Mouse (Mus musculus): ENCODE results near the gene Tpm4. TPM values are rescaled to one million over a fixed set of nuclear protein-coding genes. Genes with fewer than 3 reads are reported as not detected.

The Tpm4 gene
- total RNA-seq, 2 experiments from 2014 or later, result 205 to 209 TPM

DNA sequence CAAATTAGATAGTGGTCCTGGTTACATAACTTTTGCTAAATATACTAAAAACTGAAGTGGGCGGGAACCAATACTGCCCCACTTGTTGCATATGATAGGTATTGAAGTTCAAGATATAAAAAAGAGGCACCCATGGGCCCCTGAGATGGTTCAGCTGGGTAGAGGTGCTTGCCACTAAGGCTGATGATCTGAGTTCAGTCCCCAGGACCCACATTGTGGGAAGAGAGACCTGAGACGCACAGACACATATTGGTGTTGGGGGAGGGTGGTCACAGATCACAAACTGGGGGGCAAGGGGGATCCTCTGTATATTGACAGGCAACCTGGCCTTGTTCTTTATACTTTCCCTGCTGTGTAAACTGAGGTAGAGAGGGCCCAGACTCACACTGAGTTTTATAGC, 2.7 kb downstream of the Tpm4 start:
- DNase-seq (ENCODE audit: low spot score in 2 of 2), result no peak

DNA sequence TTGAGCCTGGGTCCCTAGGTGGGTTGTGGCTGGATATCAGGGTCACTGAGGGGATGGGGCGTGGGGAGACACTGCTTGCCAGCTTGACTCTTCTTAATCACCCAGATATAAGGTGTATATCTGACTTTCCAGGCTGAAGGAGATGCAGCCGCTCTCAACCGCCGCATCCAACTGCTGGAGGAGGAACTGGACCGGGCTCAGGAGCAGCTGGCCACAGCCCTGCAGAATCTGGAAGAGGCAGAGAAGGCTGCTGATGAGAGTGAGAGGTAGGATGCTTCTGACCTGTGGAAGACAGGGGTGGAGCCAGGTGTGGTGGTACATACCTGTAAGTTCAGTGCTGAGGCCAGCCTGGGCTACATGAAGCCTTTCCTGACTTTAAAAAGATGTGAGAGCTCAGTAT, 3.7 kb downstream of the Tpm4 start:
- no peak for DNase-seq (ENCODE audit: low spot score in 2 of 2)

DNA sequence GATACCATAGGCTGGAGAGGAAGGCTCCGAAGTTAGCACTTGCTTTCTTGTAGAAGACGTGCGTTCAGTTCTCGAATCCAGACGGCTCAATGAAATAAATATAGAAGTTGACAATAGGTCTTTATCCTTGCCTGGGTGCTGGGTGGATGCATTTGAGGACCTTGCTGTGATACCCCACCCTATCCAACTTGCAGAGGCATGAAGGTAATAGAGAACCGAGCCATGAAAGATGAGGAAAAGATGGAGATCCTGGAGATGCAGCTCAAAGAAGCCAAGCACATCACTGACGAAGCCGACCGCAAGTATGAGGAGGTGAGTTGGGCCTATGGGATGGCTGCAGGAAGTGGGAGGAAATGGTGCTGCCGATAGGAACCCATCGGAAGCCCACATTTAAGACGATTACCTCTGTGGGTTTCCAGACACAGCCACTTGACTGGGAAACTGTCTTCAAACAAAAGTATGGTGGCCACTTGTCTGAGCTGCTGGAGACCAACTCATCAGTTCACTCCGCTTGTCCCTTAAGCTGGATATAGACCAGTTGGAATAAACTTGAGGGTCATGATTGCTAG, 8.6 kb downstream of the Tpm4 start:
- no peak for DNase-seq (ENCODE audit: low spot score in 2 of 2)

DNA sequence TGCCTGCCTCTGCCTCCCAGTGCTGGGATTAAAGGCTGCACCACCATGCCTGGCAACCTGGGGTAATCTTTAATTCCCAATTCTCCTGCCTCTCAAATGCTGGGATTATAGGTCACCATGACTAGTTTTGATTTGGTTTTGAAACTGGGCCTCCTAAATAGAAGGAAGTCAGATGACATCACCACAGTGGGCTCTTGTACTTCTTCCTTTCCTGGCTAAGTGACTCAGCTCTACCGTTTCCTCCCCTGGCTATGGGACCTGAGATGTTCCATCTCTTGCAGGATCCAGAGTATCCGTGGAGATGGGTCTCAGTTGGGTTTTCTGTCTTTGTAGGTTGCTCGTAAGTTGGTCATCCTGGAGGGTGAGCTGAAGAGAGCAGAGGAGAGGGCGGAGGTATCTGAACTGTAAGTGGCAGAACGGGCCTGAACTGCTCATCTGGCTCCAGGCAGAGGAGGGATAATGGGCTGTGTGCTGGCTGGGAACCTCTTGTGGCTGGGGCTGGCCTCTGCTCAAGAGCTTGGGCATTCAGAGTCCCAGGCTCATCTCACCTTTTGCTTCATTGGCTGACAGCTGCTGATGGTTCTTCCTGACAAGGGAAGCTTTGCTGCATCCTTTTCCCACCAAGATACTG, 9.7 kb downstream of the Tpm4 start:
- DNase-seq (ENCODE audit: low spot score in 2 of 2), result no peak

DNA sequence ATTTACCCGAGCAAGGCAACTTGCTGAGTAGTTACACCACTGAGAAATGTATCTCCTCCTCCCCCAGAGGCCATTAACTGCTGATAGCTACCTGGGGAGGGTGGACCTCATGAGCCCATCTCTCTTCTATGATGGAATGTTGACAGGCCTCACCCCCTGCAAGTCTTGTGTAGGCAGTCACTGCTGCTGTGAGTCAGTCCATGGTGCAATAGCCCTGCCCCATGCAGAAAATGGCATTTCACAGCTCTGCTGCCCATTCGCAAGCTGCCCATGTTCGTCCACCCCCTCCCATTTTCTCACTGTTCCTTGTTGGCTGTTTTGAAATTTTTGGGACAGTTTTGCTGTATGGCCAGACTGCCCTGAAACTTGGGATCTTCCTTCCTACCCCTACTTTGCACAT, 10.7 kb downstream of the Tpm4 start:
- DNase-seq (ENCODE audit: low spot score in 2 of 2), result no peak

DNA sequence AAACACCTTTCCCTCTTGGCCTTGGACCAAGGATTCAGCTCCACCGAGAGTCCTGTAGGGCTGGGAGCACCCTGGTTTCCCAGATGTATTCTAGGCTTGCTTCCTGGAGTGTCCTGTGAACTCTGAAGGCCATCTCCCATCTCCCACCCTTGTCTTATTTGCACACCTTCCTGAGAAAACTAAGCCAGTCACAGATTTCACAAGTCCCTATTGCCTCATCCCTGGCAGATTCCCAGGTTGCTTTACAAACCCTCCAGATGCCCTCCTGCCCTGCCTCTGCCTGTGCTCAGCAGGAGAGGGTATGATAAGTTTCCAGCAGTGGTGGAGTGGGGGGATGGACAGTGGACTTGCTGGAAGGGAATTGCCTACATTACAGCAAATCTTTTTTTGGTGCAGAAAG, 11.3 kb downstream of the Tpm4 start:
- DNase-seq (ENCODE audit: low spot score in 2 of 2), result no peak

DNA sequence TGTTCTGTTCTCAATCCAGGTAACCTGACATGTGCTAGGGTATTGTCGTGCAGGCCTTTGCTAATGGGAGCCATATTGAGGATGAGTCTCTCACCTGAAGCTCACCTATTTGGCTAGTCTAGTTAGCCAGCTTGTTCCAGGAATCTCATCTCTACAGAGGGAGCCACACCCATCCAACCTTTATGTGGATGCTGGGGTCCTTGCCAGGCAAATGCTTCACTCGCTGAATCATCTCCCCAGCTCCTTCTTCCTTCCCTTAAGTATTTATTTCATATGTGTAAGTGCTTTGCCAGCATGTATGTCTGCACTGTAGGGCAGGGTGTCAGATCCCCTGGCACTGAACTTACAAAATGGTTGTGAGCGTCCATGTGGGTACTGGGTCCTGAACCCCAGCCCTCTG, 11.8 kb downstream of the Tpm4 start:
- no peak for DNase-seq (ENCODE audit: low spot score in 2 of 2)

DNA sequence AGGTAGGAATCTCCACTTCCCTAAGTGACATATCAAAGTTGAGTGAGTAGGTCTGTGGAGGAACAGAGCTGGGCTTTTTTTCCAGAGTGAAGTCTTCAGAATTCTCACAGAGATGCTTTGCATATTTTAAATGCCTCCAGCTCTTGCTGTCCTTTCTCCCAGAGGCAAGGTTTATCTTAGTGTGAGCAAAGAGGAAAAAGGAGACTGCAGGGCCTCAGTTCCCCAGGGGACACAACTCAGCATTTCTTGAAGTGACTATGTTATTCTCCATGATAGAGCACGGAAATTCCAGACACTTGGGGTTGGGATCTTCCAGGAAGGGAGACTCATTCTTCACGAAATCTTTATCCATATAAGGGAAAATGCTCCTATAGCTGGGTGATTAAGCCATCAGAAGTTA, 12.5 kb downstream of the Tpm4 start:
- DNase-seq (ENCODE audit: low spot score in 2 of 2), result no peak

DNA sequence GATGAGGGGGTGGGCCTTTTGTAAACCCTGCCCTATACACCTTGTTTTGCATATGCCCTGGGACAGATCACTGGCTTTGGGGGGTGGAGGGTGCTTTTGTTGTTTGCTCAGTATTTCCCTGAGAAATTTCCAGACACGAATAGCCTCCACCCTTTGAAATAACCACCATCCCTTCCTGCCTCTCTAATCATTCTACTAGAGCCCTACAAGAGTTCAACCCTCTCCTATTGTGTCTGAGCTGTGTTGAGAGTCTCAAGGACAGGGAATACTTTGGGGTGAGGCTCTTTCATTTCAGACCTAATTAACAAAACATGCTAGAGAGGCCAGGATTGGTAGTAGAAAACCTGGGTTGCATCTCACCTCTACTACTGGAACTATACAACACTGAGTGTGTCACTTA, 14.3 kb downstream of the Tpm4 start:
- no peak for DNase-seq (ENCODE audit: low spot score in 2 of 2)

DNA sequence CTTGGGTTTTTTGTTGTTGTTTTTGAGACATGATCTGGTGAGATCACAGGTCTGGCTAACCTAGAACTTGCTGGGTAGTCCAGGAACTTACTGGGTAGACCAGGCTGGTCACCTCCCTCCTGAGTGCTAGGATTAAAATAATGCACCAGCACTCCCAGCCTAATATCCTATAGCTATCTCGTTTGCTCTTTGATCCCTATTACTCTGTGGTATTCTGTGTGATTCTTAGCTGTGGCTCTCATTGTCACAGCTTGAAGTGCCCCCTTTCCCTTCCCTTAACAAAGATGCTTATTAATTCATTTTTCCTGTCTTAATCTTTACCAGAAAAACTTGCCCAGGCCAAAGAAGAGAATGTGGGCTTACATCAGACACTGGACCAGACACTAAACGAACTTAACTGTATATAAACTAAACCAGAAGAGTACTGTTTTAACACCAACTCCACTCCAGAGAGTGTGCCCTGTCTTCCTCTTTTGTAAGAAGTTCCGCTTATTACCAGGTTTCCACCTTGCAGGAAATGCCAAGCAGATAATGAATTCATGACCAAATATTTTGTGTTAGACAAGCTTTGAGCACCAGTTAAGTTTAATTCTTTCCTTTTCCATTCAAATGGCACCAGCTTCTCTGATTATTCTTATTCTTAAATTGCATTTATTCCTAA, 16.8 kb downstream of the Tpm4 start:
- DNase-seq (ENCODE audit: low spot score in 2 of 2), result no peak

DNA sequence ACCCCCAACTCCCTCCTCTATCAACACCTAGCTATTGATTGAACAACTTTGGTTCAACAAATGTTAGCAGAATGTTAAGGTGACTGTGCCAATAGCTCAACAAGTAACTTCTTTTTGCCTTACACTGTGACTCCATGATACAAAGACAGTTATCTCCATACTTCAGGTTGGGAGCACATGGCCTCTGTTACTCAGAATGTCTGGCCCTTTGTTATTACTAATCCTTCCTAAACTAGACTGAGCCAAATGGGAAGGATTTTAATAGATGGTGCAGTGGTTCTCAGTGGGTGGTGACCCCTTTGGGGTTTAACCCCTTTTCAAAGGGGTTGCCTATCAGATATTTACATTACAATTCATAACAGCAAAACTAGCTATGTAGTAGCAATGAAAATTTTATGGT, 18.6 kb downstream of the Tpm4 start:
- no peak for DNase-seq (ENCODE audit: low spot score in 2 of 2)

DNA sequence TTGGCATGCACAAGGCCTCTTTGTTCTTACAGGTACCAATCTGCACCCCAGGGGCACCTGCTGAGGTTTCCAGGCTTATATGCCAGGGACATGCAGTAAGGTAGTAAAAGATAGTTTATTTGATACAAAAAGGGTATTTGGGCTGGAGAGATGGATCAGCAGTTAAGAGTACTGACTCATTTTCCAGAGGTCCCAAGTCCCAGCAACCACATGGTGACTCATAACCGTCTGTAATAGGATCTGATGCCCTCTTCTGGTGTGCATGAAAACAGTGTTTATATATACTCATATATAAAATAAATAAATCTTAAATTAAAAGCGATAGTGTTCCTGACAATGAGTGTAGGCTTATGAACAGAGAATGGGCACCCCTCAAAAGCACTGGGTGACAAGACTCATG, 23.3 kb downstream of the Tpm4 start:
- no peak for DNase-seq (ENCODE audit: low spot score in 2 of 2)

DNA sequence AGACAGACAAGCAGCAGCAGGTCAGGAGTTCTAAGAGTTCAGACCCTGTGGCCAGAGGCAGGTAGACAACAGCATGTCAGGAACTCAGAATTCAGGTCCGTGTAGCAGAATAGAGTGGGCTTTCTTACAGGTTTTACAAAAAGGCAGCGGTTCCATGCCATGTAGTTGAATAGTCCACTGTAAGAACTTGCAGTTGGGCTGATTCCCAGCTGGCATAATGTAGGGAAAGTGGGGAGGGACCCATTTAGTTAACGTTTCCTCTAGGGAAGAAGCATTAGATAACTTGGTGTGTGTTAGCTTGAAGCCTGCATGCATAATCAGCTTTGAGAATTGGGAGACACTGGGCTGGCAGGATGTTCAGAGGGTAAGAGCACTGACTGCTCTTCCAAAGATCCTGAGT, 24.0 kb downstream of the Tpm4 start:
- DNase-seq (ENCODE audit: low spot score in 2 of 2), result no peak

DNA sequence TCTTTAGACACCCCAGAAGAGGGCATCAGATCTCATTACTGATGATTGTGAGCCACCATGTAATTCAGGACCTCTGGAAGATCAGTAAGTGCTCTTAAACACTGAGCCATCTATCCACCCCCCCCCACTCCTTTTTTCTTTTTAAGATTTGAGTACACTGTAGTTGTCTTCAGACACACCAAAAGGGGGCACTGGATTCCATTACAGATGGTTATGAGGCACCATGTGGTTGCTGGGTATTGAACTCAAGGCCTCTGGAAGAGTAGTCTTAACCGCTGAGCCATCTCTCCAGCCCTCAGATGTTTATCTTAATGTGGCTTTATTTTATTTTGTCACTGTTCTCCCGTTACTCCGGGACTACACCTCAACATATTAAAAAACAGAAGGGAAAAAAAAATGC, 25.2 kb downstream of the Tpm4 start:
- DNase-seq (ENCODE audit: low spot score in 2 of 2), result no peak

DNA sequence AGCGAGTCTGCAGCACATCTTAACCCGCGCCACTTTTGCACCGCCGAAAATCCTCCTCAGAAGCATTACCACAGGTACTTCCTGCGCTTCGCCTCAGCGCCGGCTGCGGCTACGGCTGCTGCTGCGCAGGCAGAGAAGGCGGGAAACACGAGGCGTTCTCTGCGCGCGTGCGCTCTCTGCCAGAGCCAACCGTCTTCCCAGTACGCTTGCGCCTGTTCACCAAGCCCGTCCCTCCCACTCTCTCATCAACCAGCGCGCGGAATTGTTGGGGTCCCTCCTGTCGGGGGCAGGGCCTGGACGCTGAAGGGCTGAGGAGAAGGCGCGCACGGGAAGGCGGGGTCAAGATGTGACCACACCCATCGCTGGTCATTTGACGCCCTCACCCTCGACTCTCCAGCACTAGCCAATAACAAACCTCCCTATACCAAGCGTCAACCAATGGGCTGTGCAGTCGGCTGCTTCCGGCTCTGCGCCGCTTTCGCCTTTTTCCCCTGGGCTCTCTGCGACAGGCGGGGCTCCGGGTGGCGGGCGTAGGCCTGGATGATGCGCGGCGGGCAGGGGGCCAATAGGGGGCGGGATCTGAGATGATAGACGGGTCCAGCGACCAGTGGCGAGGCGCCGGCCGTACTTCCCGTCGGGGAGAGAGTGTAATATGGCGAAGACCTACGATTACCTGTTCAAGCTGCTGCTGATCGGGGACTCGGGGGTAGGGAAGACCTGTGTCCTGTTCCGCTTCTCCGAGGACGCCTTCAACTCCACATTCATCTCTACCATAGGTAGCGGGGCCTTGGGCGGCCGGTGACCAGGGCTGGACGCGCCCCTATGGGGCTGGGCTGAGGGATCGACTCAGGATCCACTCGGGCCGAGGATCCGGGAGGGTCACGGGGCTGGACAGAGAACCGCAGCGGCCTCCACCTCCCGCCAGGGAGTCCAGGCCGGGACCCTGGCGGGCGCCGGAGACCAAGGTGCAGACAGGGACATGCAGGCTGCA, 26.2 kb downstream of the Tpm4 start, which contains the start of gene Rab8a:
Gene Rab8a, plus strand, starts transcription at position 494 of the 991 bp plus-strand sequence.
- peak; percentile 99 to 100 for DNase-seq (ENCODE audit: low spot score in 2 of 2)

DNA sequence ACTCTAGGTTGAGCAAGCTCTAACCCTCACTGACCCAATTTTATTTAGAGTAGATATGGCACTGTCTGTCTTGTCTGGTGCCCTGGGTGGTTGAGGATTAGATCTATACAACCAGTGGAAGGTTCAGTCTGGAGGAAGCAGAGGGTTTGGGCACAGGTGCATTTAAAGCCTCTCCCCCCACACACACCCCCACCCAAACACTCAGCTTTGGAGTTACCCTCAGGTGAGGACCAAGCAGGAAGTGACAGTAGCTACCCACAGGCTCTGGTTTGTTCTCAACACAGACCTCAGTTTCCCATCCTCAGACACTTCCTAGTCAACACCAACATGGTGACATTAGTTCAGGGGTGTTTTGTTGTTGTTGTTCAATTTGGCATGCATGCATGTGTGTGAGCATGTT, 28.0 kb downstream of the Tpm4 start:
- DNase-seq (ENCODE audit: low spot score in 2 of 2), result no peak

DNA sequence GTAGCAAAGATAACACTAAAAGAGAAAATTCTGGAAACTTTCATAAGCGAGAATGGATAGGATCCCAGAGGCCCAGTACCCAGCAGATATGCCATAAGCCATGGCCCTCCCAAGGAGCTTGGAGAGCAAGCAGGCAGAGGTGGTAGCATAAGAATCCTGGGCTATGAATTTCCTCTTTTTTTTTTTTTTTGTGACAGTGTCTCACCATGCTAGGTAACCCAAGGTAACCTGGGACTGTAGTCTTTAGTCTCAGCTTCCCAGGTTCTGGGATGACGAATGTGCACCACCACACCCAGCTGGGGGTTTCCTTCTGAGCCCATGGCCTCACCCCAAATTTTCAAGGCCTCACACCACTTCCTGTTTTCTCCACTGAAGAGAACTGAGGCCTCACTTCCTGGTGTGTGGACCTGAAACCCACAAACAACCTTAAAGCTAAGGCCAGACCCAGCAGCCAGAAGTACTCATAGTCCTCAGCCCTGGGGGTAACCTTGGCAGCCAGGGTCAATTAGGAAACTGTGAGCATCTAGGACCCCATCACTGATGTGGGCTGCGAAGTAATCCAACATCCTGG, 34.4 kb downstream of the Tpm4 start:
- no peak for DNase-seq (ENCODE audit: low spot score in 2 of 2)

DNA sequence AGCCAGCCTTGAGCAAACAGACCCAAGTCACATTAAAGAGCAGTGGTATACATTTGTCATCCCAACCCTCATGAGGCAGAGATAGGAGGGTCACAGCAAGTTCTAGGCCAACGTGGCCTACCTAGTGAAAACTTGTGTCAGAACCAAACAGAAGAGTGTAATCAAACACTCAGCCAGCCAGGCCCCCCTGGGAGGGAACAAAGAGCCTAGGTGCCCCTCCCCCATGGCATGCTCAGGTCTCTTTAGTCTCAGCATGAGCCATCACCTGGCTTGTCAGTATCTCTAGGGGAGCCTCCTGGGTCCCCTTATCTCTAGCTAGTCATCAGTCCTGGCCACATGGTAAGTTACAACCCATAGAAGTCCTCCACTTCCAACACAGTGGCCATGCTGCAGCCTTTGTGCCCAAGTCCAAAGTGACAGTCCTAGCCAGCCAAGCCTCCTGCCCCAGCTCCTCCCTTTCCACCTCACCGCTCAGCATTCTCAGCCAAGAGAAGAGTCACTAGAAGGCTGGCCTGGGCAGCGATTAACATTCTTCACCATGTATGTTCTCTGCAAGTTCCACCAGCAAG, 35.0 kb downstream of the Tpm4 start:
- DNase-seq (ENCODE audit: low spot score in 2 of 2), result no peak

DNA sequence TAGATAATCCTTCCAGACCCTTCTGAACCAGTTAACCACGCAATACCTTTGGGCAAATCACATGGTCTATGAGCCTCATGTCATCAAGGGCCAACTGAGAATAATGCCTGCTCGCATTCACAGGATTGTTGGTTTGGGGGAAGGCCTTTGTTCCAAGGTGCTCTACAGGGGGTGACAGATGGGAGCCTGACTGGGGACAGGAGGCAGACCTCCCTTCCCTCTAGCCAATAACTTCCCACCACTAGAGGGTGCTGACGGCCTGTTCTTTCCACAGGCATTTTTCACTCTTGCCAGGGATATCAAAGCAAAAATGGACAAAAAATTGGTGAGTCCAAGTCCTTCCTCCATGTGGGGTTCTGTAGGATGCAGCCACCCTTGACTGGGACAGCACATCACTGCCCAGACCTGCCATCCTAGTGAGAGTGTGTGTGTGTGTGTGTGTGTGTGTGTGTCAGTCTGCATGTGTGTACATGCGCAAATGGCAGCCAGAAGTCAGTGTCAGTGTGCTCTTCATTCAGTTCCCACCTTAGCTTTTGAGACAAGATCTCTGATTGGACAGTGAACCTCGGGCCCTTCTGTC, 42.7 kb downstream of the Tpm4 start:
- DNase-seq (ENCODE audit: low spot score in 2 of 2), result peak; percentile 44 to 70

DNA sequence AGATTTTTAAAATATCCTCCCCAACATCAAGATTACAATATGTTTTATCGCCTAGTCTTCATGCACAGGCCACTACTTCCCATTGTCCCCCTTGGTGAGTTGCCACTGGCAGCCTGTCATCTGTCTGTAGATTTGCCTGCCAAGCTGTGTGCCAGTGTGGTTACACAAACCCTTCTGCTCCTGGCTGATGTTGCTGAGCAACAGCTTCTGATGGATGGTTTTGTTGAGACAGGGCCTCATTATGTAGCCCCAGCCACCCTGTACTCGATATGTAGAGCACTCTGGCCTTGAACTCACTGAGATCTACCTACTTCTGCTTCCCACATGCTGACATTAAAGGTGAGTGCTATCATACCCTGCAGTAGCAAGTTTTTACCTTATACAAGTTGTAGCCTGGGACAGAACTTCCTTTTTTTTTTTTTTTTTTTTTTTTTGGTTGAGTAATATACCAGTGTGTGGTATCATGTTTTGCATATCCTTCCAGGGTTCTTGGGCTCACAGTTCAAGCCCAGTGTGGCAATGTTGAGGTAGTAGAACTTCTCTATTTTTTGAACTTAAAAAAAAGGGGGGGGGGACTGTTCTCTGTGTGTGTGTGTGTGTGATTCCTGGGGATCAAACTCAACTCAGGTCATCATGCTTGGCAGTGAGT, 48.9 kb downstream of the Tpm4 start:
- no peak for DNase-seq (ENCODE audit: low spot score in 2 of 2)

All from gastrocnemius, postnatal 4 days (tissue).